ENCODE assay signal across 9 mouse cellular contexts in the genomic region with DNA sequence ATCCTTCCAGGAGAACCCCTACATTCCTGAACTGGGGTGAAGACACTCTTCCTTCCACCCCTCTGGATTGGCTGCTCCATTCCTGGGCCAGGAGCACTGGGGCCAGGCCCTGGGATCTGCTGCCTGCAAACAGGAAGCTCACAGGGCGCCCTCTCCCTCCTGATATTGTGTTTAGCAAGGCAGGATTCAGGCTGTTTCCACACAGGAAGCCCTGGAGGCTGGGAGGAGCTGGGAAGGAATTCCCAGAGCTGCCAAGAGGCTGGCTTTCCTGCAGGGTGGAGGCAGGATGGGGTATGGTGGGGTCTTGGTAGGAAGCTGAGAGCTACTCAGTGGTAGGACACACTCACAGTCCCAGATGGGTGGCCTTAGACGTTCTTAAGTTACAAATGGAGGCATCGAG. TPM values are rescaled to one million over a fixed set of nuclear protein-coding genes. Genes with fewer than 3 reads are reported as not detected.
A peak's percentile ranks its signal among the peaks of the same experiment; 100 is the strongest.
DNase-seq lines count a peak whose midpoint lies in the region; ATAC-seq lines count a peak whose summit lies in the region.
"Had no signal": no experiment of that assay in that cellular context is flagged by ENCODE, and none has a peak within 500 bp of the region (broad histone marks: within the 10 kb centered on the region; RNA-seq: fewer than 3 reads in every experiment).

No protein-coding gene starts in this region.

- no peak overlapping the region for H3K4me3 ChIP-seq in embryonic facial prominence, embryonic 12.5 days
- no peak overlapping the region for H3K4me3 ChIP-seq in heart, embryonic 15.5 days
- H3K4me3 ChIP-seq in midbrain, embryonic 13.5 days (replicated peaks): no peak overlapping the region
- H3K4me3 ChIP-seq: neural tube, embryonic 12.5 days had no signal

- H3K4me2 ChIP-seq in embryonic facial prominence, embryonic 12.5 days (replicated peaks): no peak overlapping the region
- H3K4me2 ChIP-seq in heart, embryonic 15.5 days: no peak overlapping the region
- H3K4me2 ChIP-seq in midbrain, embryonic 13.5 days (replicated peaks): no peak overlapping the region
- H3K4me2 ChIP-seq: neural tube, embryonic 12.5 days had no signal

- no peaks in the 10 kb centered on the region for H3K9me3 ChIP-seq in embryonic facial prominence, embryonic 12.5 days
- H3K9me3 ChIP-seq in heart, embryonic 15.5 days (replicated peaks): no peaks in the 10 kb centered on the region
- H3K9me3 ChIP-seq in midbrain, embryonic 13.5 days: no peaks in the 10 kb centered on the region
- H3K9me3 ChIP-seq: neural tube, embryonic 12.5 days had no signal

- H3K4me1 ChIP-seq in embryonic facial prominence, embryonic 12.5 days: peaks cover 26% of the 10 kb centered on the region
- peaks cover 22% of the 10 kb centered on the region for H3K4me1 ChIP-seq in heart, embryonic 15.5 days (replicated peaks)
- H3K4me1 ChIP-seq in midbrain, embryonic 13.5 days (replicated peaks): peaks cover 31% of the 10 kb centered on the region

- WGBS in embryonic facial prominence, embryonic 12.5 days: 18% methylated on average over 3 of the region's 3 CpGs
- 35% methylated on average over 3 of the region's 3 CpGs for WGBS in heart, embryonic 15.5 days
- 68% methylated on average over 3 of the region's 3 CpGs for WGBS in midbrain, embryonic 13.5 days

- H3K36me3 ChIP-seq in embryonic facial prominence, embryonic 12.5 days: peaks cover 4% of the 10 kb centered on the region; the same call in 1 of the 2 replicates
- no peaks in the 10 kb centered on the region for H3K36me3 ChIP-seq in heart, embryonic 15.5 days
- peaks cover 12% of the 10 kb centered on the region for H3K36me3 ChIP-seq in midbrain, embryonic 13.5 days

- peak overlapping the region; percentile 65 for H3K27ac ChIP-seq in embryonic facial prominence, embryonic 12.5 days
- peak overlapping the region; percentile 81 for H3K27ac ChIP-seq in heart, embryonic 15.5 days
- H3K27ac ChIP-seq in midbrain, embryonic 13.5 days: no peak overlapping the region
- H3K27ac ChIP-seq: neural tube, embryonic 12.5 days had no signal

- no peak overlapping the region for H3K9ac ChIP-seq in embryonic facial prominence, embryonic 12.5 days
- H3K9ac ChIP-seq in heart, embryonic 15.5 days: no peak overlapping the region
- peak overlapping the region; percentile 36 for H3K9ac ChIP-seq in midbrain, embryonic 13.5 days (replicated peaks)
- H3K9ac ChIP-seq: neural tube, embryonic 12.5 days had no signal

- ATAC-seq in embryonic facial prominence, embryonic 12.5 days (ENCODE audit: insufficient number of reproducible peaks, insufficient read depth, low FRiP score, low TSS enrichment): peak; percentile 9; the same call in 1 of the 2 replicates
- peak; percentile 78 for ATAC-seq in heart, embryonic 15.5 days (replicated peaks; ENCODE audit: insufficient number of reproducible peaks, insufficient read depth, low FRiP score, low read depth)
- no peak for ATAC-seq in midbrain, embryonic 13.5 days

- DNase-seq in adrenal gland, adult 2 months: peak; percentile 64
- DNase-seq in kidney, postnatal 4 days: peak; percentile 71 to 82
- no peak for DNase-seq in left cerebral cortex, adult 9 months (ENCODE audit: low spot score in 2 of 2)
- no peak for DNase-seq in MN1 (ENCODE audit: low spot score)
- DNase-seq in retina, embryonic 14.5 days (ENCODE audit: low spot score): no peak

- no peaks in the 10 kb centered on the region for H3K27me3 ChIP-seq in embryonic facial prominence, embryonic 12.5 days
- no peaks in the 10 kb centered on the region for H3K27me3 ChIP-seq in heart, embryonic 15.5 days
- H3K27me3 ChIP-seq in midbrain, embryonic 13.5 days: no peaks in the 10 kb centered on the region

RNA-seq across cellular contexts. Expression of gene Kif26a, which starts 38.4 kb away (rescaled TPM):
- 1 to 10 TPM; 6.1 to 9.5 TPM for total RNA-seq in adrenal gland, adult 2 months (2021)
- 11.8 and 17.0 TPM in 2 replicates for polyA plus RNA-seq in adrenal gland, adult 2 months (2012; rRNA removed)
- 5.0 and 5.6 TPM in 2 replicates for polyA plus RNA-seq in embryonic facial prominence, embryonic 12.5 days (2016; fragmentation: Nextera tagmentation; extraction: Ambion mirVana)
- polyA plus RNA-seq in heart, embryonic 15.5 days (2015; fragmentation: Nextera tagmentation; extraction: Ambion mirVana): 2.4 and 3.1 TPM in 2 replicates
- polyA plus RNA-seq in midbrain, embryonic 13.5 days (2015; fragmentation: Nextera tagmentation; extraction: Ambion mirVana): 7.0 and 11.4 TPM in 2 replicates

Comparison
In these comparisons a context has a peak if more than half of its experiments do, and no peak if none do; other contexts are left out.
1. DNase-seq: peak in adrenal gland, adult 2 months (single experiment) and kidney, postnatal 4 days (2 of 2); none in left cerebral cortex, adult 9 months (0 of 2), MN1 (single experiment) and retina, embryonic 14.5 days (single experiment).